Mouse (Mus musculus): ENCODE measurements around the gene Gm10439. TPM values are rescaled to one million over a fixed set of nuclear protein-coding genes. Genes with fewer than 3 reads are reported as not detected.
"Not testable (repeated sequence)": the region's sequence is repeated elsewhere in the genome, so short reads cannot be mapped to it uniquely, and the experiment has no call there.

The Gm10439 gene
- not detected in 2 replicates for polyA plus RNA-seq (2015; fragmentation: Nextera tagmentation; extraction: Ambion mirVana)

GRCm38 (mm10) chrX:149594270-149594669 is at the start of gene Gm10439:
Gene Gm10439, plus strand, starts transcription at chrX:149594570.
- not testable (repeated sequence) for ATAC-seq; H3K9ac ChIP-seq (replicated peaks; ENCODE audit: low read depth, low read length); H3K27me3 ChIP-seq (replicated peaks; ENCODE audit: control insufficient read depth, insufficient read depth, low read length); H3K9me3 ChIP-seq (ENCODE audit: control insufficient read depth, low read length); H3K36me3 ChIP-seq (ENCODE audit: control insufficient read depth, insufficient read depth); H3K4me3 ChIP-seq (replicated peaks; ENCODE audit: low read length); H3K4me1 ChIP-seq (replicated peaks; ENCODE audit: control insufficient read depth, insufficient read depth, low read length); H3K4me2 ChIP-seq (ENCODE audit: low read length); H3K27ac ChIP-seq (ENCODE audit: low read length)
- WGBS = no CpG with 5 or more reads among the region's 6 CpGs

Other genes with a start within 250 kb of the Gm10439 start
- not detected in 2 replicates for gene Gm15085, start 147.0 kb upstream of the Gm10439 start, polyA plus RNA-seq (2015; fragmentation: Nextera tagmentation; extraction: Ambion mirVana)
- gene Gm15097, start 189.9 kb downstream of the Gm10439 start, polyA plus RNA-seq (2015; fragmentation: Nextera tagmentation; extraction: Ambion mirVana) = not detected in 2 replicates

Measured in forebrain, embryonic 16.5 days (tissue).